Mouse (Mus musculus): ENCODE results near the gene Vps13d. TPM values are rescaled to one million over a fixed set of nuclear protein-coding genes. Genes with fewer than 3 reads are reported as not detected.
A peak's percentile ranks its signal among the peaks of the same experiment; 100 is the strongest.

Vps13d gene
- total and polyA plus RNA-seq, 2 experiments from 2014 or later, result 7.8 to 35.3 TPM

GRCm38 (mm10) chr4:145034506-145035243 lies 160.1 kb downstream of the Vps13d start:
- Histone ChIP-seq H3K36me3 (ENCODE audit: insufficient read depth, low read length) (no peaks in the 10 kb centered on the region), H3K27ac (no peak overlapping the region), H3K4me1 (ENCODE audit: insufficient read depth, low read length) (no peaks in the 10 kb centered on the region), H3K4me3 (ENCODE audit: low read length) (no peak overlapping the region), H3K9me3 (ENCODE audit: low read length) (no peaks in the 10 kb centered on the region), H3K27me3 (ENCODE audit: insufficient read depth, low read length) (no peaks in the 10 kb centered on the region), H3K9ac (replicated peaks; ENCODE audit: low read length) (no peak overlapping the region), H3K4me2 (ENCODE audit: low read depth, low read length) (no peak overlapping the region)
- no peak for TF ChIP-seq CTCF (IDR thresholded peaks at IDR 0.05; ENCODE audit: low read depth)
- peak; percentile 21; the same call in 1 of the 2 replicates for ATAC-seq
- DNase-seq (ENCODE audit: low spot score), result peak; percentile 21
- 10% methylated on average over 11 of the region's 11 CpGs for WGBS

GRCm38 (mm10) chr4:145033392-145033791 lies 161.4 kb downstream of the Vps13d start:
- H3K4me1 ChIP-seq (ENCODE audit: insufficient read depth, low read length), result no peaks in the 10 kb centered on the region
- H3K27me3 ChIP-seq (ENCODE audit: insufficient read depth, low read length), result no peaks in the 10 kb centered on the region
- TF ChIP-seq CTCF (IDR thresholded peaks at IDR 0.05; ENCODE audit: low read depth), result no peak
- no peak overlapping the region for H3K4me2 ChIP-seq (ENCODE audit: low read depth, low read length)
- no peaks in the 10 kb centered on the region for H3K9me3 ChIP-seq (ENCODE audit: low read length)
- no peak overlapping the region for H3K27ac ChIP-seq
- WGBS, result 86% methylated on average over 2 of the region's 2 CpGs
- DNase-seq (ENCODE audit: low spot score) (no peak), ATAC-seq (no peak)
- no peak overlapping the region for H3K9ac ChIP-seq (replicated peaks; ENCODE audit: low read length)
- H3K36me3 ChIP-seq (ENCODE audit: insufficient read depth, low read length), result no peaks in the 10 kb centered on the region
- H3K4me3 ChIP-seq (ENCODE audit: low read length), result no peak overlapping the region

GRCm38 (mm10) chr4:145032637-145033036 lies 162.2 kb downstream of the Vps13d start:
- Histone ChIP-seq H3K36me3 (ENCODE audit: insufficient read depth, low read length) (no peaks in the 10 kb centered on the region), H3K4me1 (ENCODE audit: insufficient read depth, low read length) (no peaks in the 10 kb centered on the region), H3K9ac (replicated peaks; ENCODE audit: low read length) (no peak overlapping the region), H3K4me3 (ENCODE audit: low read length) (no peak overlapping the region), H3K4me2 (ENCODE audit: low read depth, low read length) (no peak overlapping the region), H3K9me3 (ENCODE audit: low read length) (no peaks in the 10 kb centered on the region), H3K27me3 (ENCODE audit: insufficient read depth, low read length) (no peaks in the 10 kb centered on the region), H3K27ac (no peak overlapping the region)
- WGBS, result 76% methylated on average over 2 of the region's 2 CpGs
- DNase-seq (ENCODE audit: low spot score) (no peak), ATAC-seq (no peak)
- no peak for TF ChIP-seq CTCF (IDR thresholded peaks at IDR 0.05; ENCODE audit: low read depth)

- Histone ChIP-seq H3K9ac (replicated peaks; ENCODE audit: low read length) (no peak overlapping the region), H3K4me2 (ENCODE audit: low read depth, low read length) (no peak overlapping the region), H3K4me3 (ENCODE audit: low read length) (no peak overlapping the region), H3K9me3 (ENCODE audit: low read length) (no peaks in the 10 kb centered on the region), H3K27me3 (ENCODE audit: insufficient read depth, low read length) (no peaks in the 10 kb centered on the region), H3K27ac (no peak overlapping the region), H3K36me3 (ENCODE audit: insufficient read depth, low read length) (no peaks in the 10 kb centered on the region), H3K4me1 (ENCODE audit: insufficient read depth, low read length) (no peaks in the 10 kb centered on the region)
- TF ChIP-seq CTCF (IDR thresholded peaks at IDR 0.05; ENCODE audit: low read depth), result no peak
- 78% methylated on average over 4 of the region's 4 CpGs for WGBS
- ATAC-seq, result no peak
- DNase-seq (ENCODE audit: low spot score), result no peak
These were observed 163.3 kb downstream of the Vps13d start for GRCm38 (mm10) chr4:145031510-145031909.

- TF ChIP-seq CTCF (IDR thresholded peaks at IDR 0.05; ENCODE audit: low read depth), result no peak
- H3K9me3 ChIP-seq (ENCODE audit: low read length), result no peaks in the 10 kb centered on the region
- no peak for ATAC-seq
- 0 out of 2 replicates have a peak overlapping the region, but pooled peaks have one; percentile 22 for H3K27ac ChIP-seq
- 70% methylated on average over 7 of the region's 7 CpGs for WGBS
- H3K9ac ChIP-seq (replicated peaks; ENCODE audit: low read length), result no peak overlapping the region
- DNase-seq (ENCODE audit: low spot score), result no peak
- H3K4me1 ChIP-seq (ENCODE audit: insufficient read depth, low read length), result no peaks in the 10 kb centered on the region; the same call in none of the 2 replicates
- H3K4me3 ChIP-seq (ENCODE audit: low read length), result no peak overlapping the region
- H3K4me2 ChIP-seq (ENCODE audit: low read depth, low read length), result no peak overlapping the region
- H3K36me3 ChIP-seq (ENCODE audit: insufficient read depth, low read length), result no peaks in the 10 kb centered on the region
- no peaks in the 10 kb centered on the region for H3K27me3 ChIP-seq (ENCODE audit: insufficient read depth, low read length)
These were observed 168.4 kb downstream of the Vps13d start for GRCm38 (mm10) chr4:145026449-145026851.

- peak; percentile 50 for DNase-seq (ENCODE audit: low spot score)
- no peak for TF ChIP-seq CTCF (IDR thresholded peaks at IDR 0.05; ENCODE audit: low read depth)
- peak; percentile 77 for ATAC-seq
- no peaks in the 10 kb centered on the region; the same call in none of the 2 replicates for H3K4me1 ChIP-seq (ENCODE audit: insufficient read depth, low read length)
- H3K4me3 ChIP-seq (ENCODE audit: low read length), result no peak overlapping the region
- no peaks in the 10 kb centered on the region for H3K27me3 ChIP-seq (ENCODE audit: insufficient read depth, low read length)
- 33% methylated on average over 7 of the region's 7 CpGs for WGBS
- peak overlapping the region; percentile 67 for H3K27ac ChIP-seq
- H3K36me3 ChIP-seq (ENCODE audit: insufficient read depth, low read length), result no peaks in the 10 kb centered on the region
- H3K9ac ChIP-seq (replicated peaks; ENCODE audit: low read length), result no peak overlapping the region
- H3K9me3 ChIP-seq (ENCODE audit: low read length), result no peaks in the 10 kb centered on the region
- no peak overlapping the region for H3K4me2 ChIP-seq (ENCODE audit: low read depth, low read length)
These were observed 169.4 kb downstream of the Vps13d start for GRCm38 (mm10) chr4:145025409-145025762.

Data from hindbrain, postnatal 0 days (tissue).